Mouse (Mus musculus) kidney, postnatal 0 days (tissue): ENCODE data around the gene Lgr4. TPM values are rescaled to one million over a fixed set of nuclear protein-coding genes. Genes with fewer than 3 reads are reported as not detected.

Experiments used
- ATAC-seq: fragments of 200-750 bp; cut with Nextera tagmentation; replicated peaks from 2 replicates; pipeline ENCODE4 v1.8.0; 2017; ENCODE audit warnings: low read depth, moderate number of reproducible peaks, moderate TSS enrichment, moderate library complexity; ENCODE audit not compliant: low FRiP score
- DNase-seq: peaks from one replicate; pipeline ENCODE4 v3.0.0-alpha.2; 2016; ENCODE audit warnings: low spot score
- H3K27ac ChIP-seq: fragments of 300-500 bp; sonication (generic); 2 replicates; pipeline ENCODE4 v1.5.1; 2014; ENCODE audit warnings: mild to moderate bottlenecking
- H3K27me3 ChIP-seq: fragments of 300-500 bp; sonication (generic); 2 replicates; pipeline ENCODE4 v1.6.1; 2014; ENCODE audit warnings: low read length, mixed read lengths; ENCODE audit not compliant: insufficient read depth
- H3K36me3 ChIP-seq: fragments of 300-500 bp; sonication (generic); 2 replicates; pipeline ENCODE4 v1.6.1; 2014; ENCODE audit warnings: low read length, mixed read lengths; ENCODE audit not compliant: insufficient read depth
- H3K4me1 ChIP-seq: fragments of 300-500 bp; sonication (generic); replicated peaks from 2 replicates; pipeline ENCODE4 v1.6.1; 2014; ENCODE audit warnings: antibody characterized with exemption, low read length, mixed read lengths; ENCODE audit not compliant: insufficient read depth
- H3K4me2 ChIP-seq: fragments of 300-500 bp; sonication (generic); 2 replicates; pipeline ENCODE4 v1.6.1; 2014; ENCODE audit warnings: mild to moderate bottlenecking, low read length, moderate library complexity, mixed read lengths
- H3K4me3 ChIP-seq: fragments of 300-500 bp; sonication (generic); replicated peaks from 2 replicates; pipeline ENCODE4 v1.5.1; 2014; ENCODE audit warnings: low read depth, low read length
- H3K9ac ChIP-seq: fragments of 300-500 bp; sonication (generic); 2 replicates; pipeline ENCODE4 v1.6.1; 2014; ENCODE audit warnings: low read depth, low read length
- H3K9me3 ChIP-seq: fragments of 300-500 bp; sonication (generic); replicated peaks from 2 replicates; pipeline ENCODE4 v1.6.1; 2016; ENCODE audit warnings: low read length, inconsistent platforms, mixed read lengths
- CTCF ChIP-seq: IDR thresholded peaks from 2 replicates; pipeline ENCODE4 v1.5.1; 2016; ENCODE audit warnings: antibody characterized with exemption, low read depth, mild to moderate bottlenecking, moderate library complexity
- WGBS: fragments of 180-500 bp; shearing (Covaris S2); extraction: QIAGEN DNeasy Blood & Tissue Kit; methylation state at CpG from one replicate; pipeline ENCODE4 v1.1.7; 2014; 5-methylcytosine and 5-hydroxymethylcytosine counted together
- polyA plus RNA-seq: library from polyadenylated mRNA; unstranded; fragments of >200 nt; fragmentation: Nextera tagmentation; extraction: Ambion mirVana; gene quantifications from 2 replicates; pipeline ENCODE4 v1.2.1, GENCODE M21; 2015

The Lgr4 gene
- polyA plus RNA-seq, 1 experiment from 2014 or later: 47.8 TPM

- Histone ChIP-seq H3K4me1 (no peaks in the 10 kb centered on the region; the same call in none of the 2 replicates), H3K9ac (peak overlapping the region; percentile 95), H3K36me3 (peaks cover 4% of the 10 kb centered on the region; the same call in 1 of the 2 replicates), H3K4me3 (peak overlapping the region; percentile 98), H3K9me3 (no peaks in the 10 kb centered on the region), H3K27ac (peak overlapping the region; percentile 90), H3K4me2 (peak overlapping the region; percentile 66), H3K27me3 (no peaks in the 10 kb centered on the region)
- no peak for DNase-seq
- whole genome bisulfite sequencing: 45% methylated on average over 4 of the region's 4 CpGs
- TF ChIP-seq CTCF: peak; percentile 36
- no peak for ATAC-seq
Observed at GRCm38 (mm10) chr2:109890068-109890467, 27.4 kb upstream of the Lgr4 start.

GRCm38 (mm10) chr2:109890597-109890996 lies 26.9 kb upstream of the Lgr4 start, which contains the start of gene Lin7c:
Lin7c (plus strand) TSS chr2:109890853.
- peak; percentile 99 for DNase-seq
- Histone ChIP-seq H3K27ac (peak within 1 kb of the TSS; percentile 90), H3K36me3 (peaks cover 9% of the 10 kb centered on the region), H3K27me3 (no peaks in the 10 kb centered on the region), H3K4me2 (peak within 1 kb of the TSS; percentile 66), H3K4me3 (peak within 1 kb of the TSS; percentile 98), H3K9me3 (no peaks in the 10 kb centered on the region), H3K9ac (peak within 1 kb of the TSS; percentile 95), H3K4me1 (no peaks in the 10 kb centered on the region; the same call in none of the 2 replicates)
- 1% methylated on average over 42 of the region's 42 CpGs for WGBS
- ATAC-seq: peak; percentile 100
- TF ChIP-seq CTCF: no peak

GRCm38 (mm10) chr2:109891031-109891430 lies 26.4 kb upstream of the Lgr4 start:
- Histone ChIP-seq H3K4me1 (no peaks in the 10 kb centered on the region; the same call in none of the 2 replicates), H3K4me3 (peak overlapping the region; percentile 98), H3K9ac (peak overlapping the region; percentile 95), H3K27ac (peak overlapping the region; percentile 90), H3K9me3 (no peaks in the 10 kb centered on the region), H3K4me2 (peak overlapping the region; percentile 66), H3K36me3 (peaks cover 13% of the 10 kb centered on the region), H3K27me3 (no peaks in the 10 kb centered on the region)
- ATAC-seq (peak; percentile 87), DNase-seq (peak; percentile 46)
- under 1% methylated on average over 32 of the region's 34 CpGs for WGBS
- no peak for TF ChIP-seq CTCF

GRCm38 (mm10) chr2:109891471-109891870 lies 26.0 kb upstream of the Lgr4 start:
- no peak for TF ChIP-seq CTCF
- Histone ChIP-seq H3K4me1 (no peaks in the 10 kb centered on the region; the same call in none of the 2 replicates), H3K4me3 (peak overlapping the region; percentile 98), H3K36me3 (peaks cover 14% of the 10 kb centered on the region), H3K4me2 (peak overlapping the region; percentile 66), H3K27me3 (no peaks in the 10 kb centered on the region), H3K9ac (peak overlapping the region; percentile 95), H3K27ac (peak overlapping the region; percentile 90), H3K9me3 (no peaks in the 10 kb centered on the region)
- ATAC-seq (no peak), DNase-seq (peak; percentile 29)
- 28% methylated on average over 4 of the region's 4 CpGs for WGBS

GRCm38 (mm10) chr2:109896311-109896710 lies 21.1 kb upstream of the Lgr4 start:
- TF ChIP-seq CTCF: peak; percentile 56
- H3K36me3 ChIP-seq: peaks cover 36% of the 10 kb centered on the region
- no peak for DNase-seq
- no peak overlapping the region for H3K27ac ChIP-seq
- H3K9ac ChIP-seq: no peak overlapping the region
- no peaks in the 10 kb centered on the region for H3K9me3 ChIP-seq
- no peaks in the 10 kb centered on the region for H3K27me3 ChIP-seq
- H3K4me2 ChIP-seq: no peak overlapping the region
- H3K4me3 ChIP-seq: no peak overlapping the region
- 85% methylated on average over 7 of the region's 7 CpGs for WGBS
- H3K4me1 ChIP-seq: no peaks in the 10 kb centered on the region; the same call in none of the 2 replicates
- no peak for ATAC-seq

GRCm38 (mm10) chr2:109902869-109903268 lies 14.6 kb upstream of the Lgr4 start:
- H3K9ac ChIP-seq: no peak overlapping the region
- no peak overlapping the region for H3K4me2 ChIP-seq
- no peak for DNase-seq
- 69% methylated on average over 7 of the region's 7 CpGs for WGBS
- no peak for TF ChIP-seq CTCF
- H3K4me1 ChIP-seq: no peaks in the 10 kb centered on the region
- H3K36me3 ChIP-seq: peaks cover 21% of the 10 kb centered on the region
- no peak overlapping the region for H3K27ac ChIP-seq
- no peak overlapping the region for H3K4me3 ChIP-seq
- no peaks in the 10 kb centered on the region for H3K27me3 ChIP-seq
- 0 out of 2 replicates have a peak, but pooled peaks have one; percentile 14 for ATAC-seq
- H3K9me3 ChIP-seq: no peaks in the 10 kb centered on the region
